Mouse (Mus musculus): ENCODE results near the gene Crybb3. TPM values are rescaled to one million over a fixed set of nuclear protein-coding genes. Genes with fewer than 3 reads are reported as not detected.

Crybb3 gene
- polyA plus RNA-seq, 1 experiment from 2014 or later, result not detected

DNA sequence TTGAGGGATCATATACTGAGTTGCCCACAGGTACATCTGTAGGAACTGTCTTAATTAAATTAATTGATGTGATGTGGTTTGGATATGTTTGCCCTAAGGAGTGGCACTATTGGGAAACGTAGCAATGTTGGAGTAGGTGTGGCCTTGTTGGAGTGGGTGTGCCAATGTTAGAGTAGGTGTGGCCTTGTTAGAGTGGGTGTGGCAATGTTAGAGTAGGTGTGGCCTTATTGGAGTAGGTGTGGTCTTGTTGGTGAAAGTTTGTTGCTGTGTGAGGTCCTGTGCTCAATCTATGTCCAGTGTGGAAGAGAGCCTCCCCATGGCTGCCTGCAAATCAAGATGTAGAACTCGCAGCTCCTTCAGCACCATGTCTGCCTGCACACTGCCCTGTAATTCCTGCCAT is 2.9 kb upstream of the Crybb3 start:
- Histone ChIP-seq H3K9ac (ENCODE audit: low read depth, low read length) (no peak overlapping the region), H3K4me1 (ENCODE audit: control insufficient read depth, low read depth, low read length) (no peaks in the 10 kb centered on the region), H3K27ac (ENCODE audit: low read length) (no peak overlapping the region), H3K4me2 (ENCODE audit: low read depth, low read length) (no peak overlapping the region), H3K9me3 (replicated peaks; ENCODE audit: control insufficient read depth, low read length) (no peaks in the 10 kb centered on the region), H3K36me3 (ENCODE audit: control insufficient read depth, insufficient read depth) (no peaks in the 10 kb centered on the region), H3K4me3 (ENCODE audit: low read depth, low read length) (no peak overlapping the region), H3K27me3 (ENCODE audit: control insufficient read depth, insufficient read depth, low read depth, low read length) (no peaks in the 10 kb centered on the region)
- 39% methylated on average over 2 of the region's 2 CpGs for WGBS (ENCODE audit: insufficient replicate concordance)
- no peak for ATAC-seq (ENCODE audit: low read depth)

DNA sequence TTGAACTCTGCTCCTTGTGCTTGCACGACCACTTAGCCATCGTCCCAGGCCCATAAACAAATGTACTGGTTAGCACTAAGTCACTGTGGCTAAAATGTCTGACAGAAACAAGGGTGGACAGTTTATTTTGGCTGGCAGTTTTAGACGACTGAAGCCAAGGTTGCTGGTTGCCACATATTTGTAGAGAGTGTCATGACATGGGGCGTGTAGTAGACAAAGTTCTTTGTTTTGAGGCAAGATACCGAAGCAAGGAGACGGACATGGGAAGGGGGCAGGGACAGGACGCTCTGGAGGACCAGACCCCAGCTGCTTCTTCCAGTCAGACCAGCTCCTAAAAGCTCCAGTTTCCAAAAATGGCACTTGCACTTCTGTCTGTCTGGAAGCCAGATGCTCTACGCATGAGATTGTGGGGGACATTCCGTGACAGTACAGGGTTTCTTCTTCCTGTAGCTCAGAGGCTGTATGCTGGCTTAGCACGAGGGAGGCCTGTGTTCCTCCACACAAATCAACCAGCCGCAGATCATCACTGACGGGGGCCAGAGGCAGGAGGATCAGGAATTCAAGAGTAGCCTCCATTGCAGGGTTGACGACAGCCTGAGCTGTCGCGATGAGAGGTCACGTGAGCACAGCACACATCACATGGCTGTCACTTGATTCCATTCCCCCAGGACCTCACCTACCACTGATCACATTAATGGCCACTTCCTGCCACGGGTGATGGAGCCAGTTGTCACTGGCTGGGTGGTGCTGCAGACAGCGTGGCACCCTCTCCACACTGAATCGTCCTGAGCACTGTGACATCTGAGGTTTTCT is 1.2 kb upstream of the Crybb3 start:
- Histone ChIP-seq H3K4me2 (ENCODE audit: low read depth, low read length) (no peak overlapping the region), H3K9ac (ENCODE audit: low read depth, low read length) (no peak overlapping the region), H3K27ac (ENCODE audit: low read length) (no peak overlapping the region), H3K9me3 (replicated peaks; ENCODE audit: control insufficient read depth, low read length) (no peaks in the 10 kb centered on the region), H3K36me3 (ENCODE audit: control insufficient read depth, insufficient read depth) (no peaks in the 10 kb centered on the region), H3K4me3 (ENCODE audit: low read depth, low read length) (no peak overlapping the region), H3K4me1 (ENCODE audit: control insufficient read depth, low read depth, low read length) (no peaks in the 10 kb centered on the region), H3K27me3 (ENCODE audit: control insufficient read depth, insufficient read depth, low read depth, low read length) (no peaks in the 10 kb centered on the region)
- no peak for ATAC-seq (ENCODE audit: low read depth)
- 53% methylated on average over 19 of the region's 19 CpGs for WGBS (ENCODE audit: insufficient replicate concordance)

- Histone ChIP-seq H3K36me3 (ENCODE audit: control insufficient read depth, insufficient read depth) (no peaks in the 10 kb centered on the region), H3K27ac (ENCODE audit: low read length) (no peak overlapping the region), H3K9ac (ENCODE audit: low read depth, low read length) (no peak overlapping the region), H3K4me2 (ENCODE audit: low read depth, low read length) (no peak overlapping the region), H3K4me1 (ENCODE audit: control insufficient read depth, low read depth, low read length) (no peaks in the 10 kb centered on the region), H3K9me3 (replicated peaks; ENCODE audit: control insufficient read depth, low read length) (no peaks in the 10 kb centered on the region), H3K4me3 (ENCODE audit: low read depth, low read length) (no peak overlapping the region), H3K27me3 (ENCODE audit: control insufficient read depth, insufficient read depth, low read depth, low read length) (no peaks in the 10 kb centered on the region)
- 69% methylated on average over 9 of the region's 9 CpGs for WGBS (ENCODE audit: insufficient replicate concordance)
- ATAC-seq (ENCODE audit: low read depth), result no peak
Measured at GRCm38 (mm10) chr5:113081020-113081419, 364 bp downstream of the Crybb3 start.

- no peak overlapping the region for H3K9ac ChIP-seq (ENCODE audit: low read depth, low read length)
- no peaks in the 10 kb centered on the region for H3K9me3 ChIP-seq (replicated peaks; ENCODE audit: control insufficient read depth, low read length)
- ATAC-seq (ENCODE audit: low read depth), result no peak
- H3K27me3 ChIP-seq (ENCODE audit: control insufficient read depth, insufficient read depth, low read depth, low read length), result no peaks in the 10 kb centered on the region
- no peak overlapping the region for H3K27ac ChIP-seq (ENCODE audit: low read length)
- H3K4me1 ChIP-seq (ENCODE audit: control insufficient read depth, low read depth, low read length), result no peaks in the 10 kb centered on the region
- no peaks in the 10 kb centered on the region for H3K36me3 ChIP-seq (ENCODE audit: control insufficient read depth, insufficient read depth)
- H3K4me3 ChIP-seq (ENCODE audit: low read depth, low read length), result no peak overlapping the region
- WGBS (ENCODE audit: insufficient replicate concordance), result 23% methylated on average over 20 of the region's 21 CpGs
- H3K4me2 ChIP-seq (ENCODE audit: low read depth, low read length), result no peak overlapping the region
Measured at GRCm38 (mm10) chr5:113079783-113080182, 1.6 kb downstream of the Crybb3 start.

DNA sequence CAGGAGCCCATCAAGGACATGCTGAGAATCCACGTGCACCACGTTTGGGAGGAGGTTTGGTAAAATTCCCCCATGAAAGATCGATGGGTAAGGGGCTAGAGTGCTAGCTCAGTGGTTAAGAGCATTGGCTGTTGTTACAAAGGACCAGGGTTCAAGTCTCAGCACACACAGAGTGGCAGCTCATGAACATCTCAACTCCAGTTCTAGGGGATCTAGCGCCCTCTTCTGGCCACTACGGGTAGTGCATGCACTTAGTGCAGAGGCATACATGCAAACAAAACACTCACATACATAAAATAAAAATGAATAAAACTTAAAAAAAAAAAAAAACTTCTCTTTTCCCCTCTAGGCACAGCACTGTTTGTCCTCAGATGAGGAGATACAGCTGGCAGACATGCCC is 2.7 kb downstream of the Crybb3 start:
- H3K27me3 ChIP-seq (ENCODE audit: control insufficient read depth, insufficient read depth, low read depth, low read length), result no peaks in the 10 kb centered on the region
- no peaks in the 10 kb centered on the region for H3K9me3 ChIP-seq (replicated peaks; ENCODE audit: control insufficient read depth, low read length)
- no peaks in the 10 kb centered on the region for H3K4me1 ChIP-seq (ENCODE audit: control insufficient read depth, low read depth, low read length)
- H3K9ac ChIP-seq (ENCODE audit: low read depth, low read length), result no peak overlapping the region
- ATAC-seq (ENCODE audit: low read depth), result no peak
- no peak overlapping the region for H3K4me2 ChIP-seq (ENCODE audit: low read depth, low read length)
- H3K36me3 ChIP-seq (ENCODE audit: control insufficient read depth, insufficient read depth), result no peaks in the 10 kb centered on the region
- WGBS (ENCODE audit: insufficient replicate concordance), result 53% methylated on average over 5 of the region's 5 CpGs
- no peak overlapping the region for H3K4me3 ChIP-seq (ENCODE audit: low read depth, low read length)
- H3K27ac ChIP-seq (ENCODE audit: low read length), result no peak overlapping the region

GRCm38 (mm10) chr5:113070017-113070416 is 11.4 kb downstream of the Crybb3 start, which contains the start of gene Crybb2:
Gene Crybb2, minus strand, starts transcription at chr5:113070117.
- Histone ChIP-seq H3K4me1 (ENCODE audit: control insufficient read depth, low read depth, low read length) (no peaks in the 10 kb centered on the region), H3K27me3 (ENCODE audit: control insufficient read depth, insufficient read depth, low read depth, low read length) (no peaks in the 10 kb centered on the region), H3K9ac (ENCODE audit: low read depth, low read length) (no peak within 1 kb of the TSS), H3K4me2 (ENCODE audit: low read depth, low read length) (no peak within 1 kb of the TSS), H3K36me3 (ENCODE audit: control insufficient read depth, insufficient read depth) (no peaks in the 10 kb centered on the region), H3K27ac (ENCODE audit: low read length) (no peak within 1 kb of the TSS), H3K4me3 (ENCODE audit: low read depth, low read length) (no peak within 1 kb of the TSS), H3K9me3 (replicated peaks; ENCODE audit: control insufficient read depth, low read length) (no peaks in the 10 kb centered on the region)
- ATAC-seq (ENCODE audit: low read depth), result no peak

DNA sequence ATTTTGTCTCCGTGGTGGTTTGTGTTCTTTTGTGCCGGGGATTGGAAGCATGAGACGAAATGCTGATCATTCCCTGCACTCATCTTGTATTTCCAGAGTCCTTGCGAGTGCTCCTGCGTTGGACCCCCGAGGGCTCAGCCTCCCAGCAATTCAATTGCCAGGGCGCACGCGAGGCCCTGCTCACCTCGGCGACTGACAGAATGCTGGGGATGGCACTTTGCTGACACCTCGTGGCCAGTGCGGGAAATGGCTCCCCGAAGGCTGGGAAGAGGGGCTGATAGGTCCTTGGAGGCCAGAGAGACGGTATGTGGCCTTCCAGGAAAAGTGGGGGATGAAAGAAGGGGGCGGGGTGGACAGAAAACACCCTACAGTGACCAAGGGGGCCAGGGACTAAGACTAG is 27.1 kb downstream of the Crybb3 start:
- no peaks in the 10 kb centered on the region for H3K36me3 ChIP-seq (ENCODE audit: control insufficient read depth, insufficient read depth)
- no peak overlapping the region for H3K27ac ChIP-seq (ENCODE audit: low read length)
- WGBS (ENCODE audit: insufficient replicate concordance), result 5% methylated on average over 16 of the region's 16 CpGs
- no peaks in the 10 kb centered on the region for H3K27me3 ChIP-seq (ENCODE audit: control insufficient read depth, insufficient read depth, low read depth, low read length)
- H3K4me3 ChIP-seq (ENCODE audit: low read depth, low read length), result no peak overlapping the region
- ATAC-seq (ENCODE audit: low read depth), result no peak
- no peak overlapping the region for H3K4me2 ChIP-seq (ENCODE audit: low read depth, low read length)
- H3K9me3 ChIP-seq (replicated peaks; ENCODE audit: control insufficient read depth, low read length), result no peaks in the 10 kb centered on the region
- H3K9ac ChIP-seq (ENCODE audit: low read depth, low read length), result no peak overlapping the region
- H3K4me1 ChIP-seq (ENCODE audit: control insufficient read depth, low read depth, low read length), result no peaks in the 10 kb centered on the region

GRCm38 (mm10) chr5:113050581-113051185 is 30.7 kb downstream of the Crybb3 start:
- no peak overlapping the region for H3K4me3 ChIP-seq (ENCODE audit: low read depth, low read length)
- no peaks in the 10 kb centered on the region for H3K4me1 ChIP-seq (ENCODE audit: control insufficient read depth, low read depth, low read length)
- no peak for ATAC-seq (ENCODE audit: low read depth)
- no peaks in the 10 kb centered on the region for H3K36me3 ChIP-seq (ENCODE audit: control insufficient read depth, insufficient read depth)
- no peaks in the 10 kb centered on the region for H3K9me3 ChIP-seq (replicated peaks; ENCODE audit: control insufficient read depth, low read length)
- no peaks in the 10 kb centered on the region for H3K27me3 ChIP-seq (ENCODE audit: control insufficient read depth, insufficient read depth, low read depth, low read length)
- WGBS (ENCODE audit: insufficient replicate concordance), result 49% methylated on average over 7 of the region's 7 CpGs
- H3K27ac ChIP-seq (ENCODE audit: low read length), result no peak overlapping the region
- no peak overlapping the region for H3K9ac ChIP-seq (ENCODE audit: low read depth, low read length)
- no peak overlapping the region for H3K4me2 ChIP-seq (ENCODE audit: low read depth, low read length)

GRCm38 (mm10) chr5:113049876-113050275 is 31.5 kb downstream of the Crybb3 start:
- Histone ChIP-seq H3K4me1 (ENCODE audit: control insufficient read depth, low read depth, low read length) (no peaks in the 10 kb centered on the region), H3K36me3 (ENCODE audit: control insufficient read depth, insufficient read depth) (no peaks in the 10 kb centered on the region), H3K27ac (ENCODE audit: low read length) (no peak overlapping the region), H3K4me2 (ENCODE audit: low read depth, low read length) (no peak overlapping the region), H3K27me3 (ENCODE audit: control insufficient read depth, insufficient read depth, low read depth, low read length) (no peaks in the 10 kb centered on the region), H3K9ac (ENCODE audit: low read depth, low read length) (no peak overlapping the region), H3K4me3 (ENCODE audit: low read depth, low read length) (no peak overlapping the region), H3K9me3 (replicated peaks; ENCODE audit: control insufficient read depth, low read length) (no peaks in the 10 kb centered on the region)
- no peak for ATAC-seq (ENCODE audit: low read depth)
